Mouse (Mus musculus): Measurements from ENCODE around the gene Cyp4a12a. TPM values are rescaled to one million over a fixed set of nuclear protein-coding genes. Genes with fewer than 3 reads are reported as not detected.
"Not testable (repeated sequence)": the region's sequence is repeated elsewhere in the genome, so short reads cannot be mapped to it uniquely, and the experiment has no call there.

Gene Cyp4a12a
- total RNA-seq (2021), result not detected

GRCm38 (mm10) chr4:115298746-115299145 is at the start of gene Cyp4a12a:
Gene Cyp4a12a, plus strand, starts transcription at chr4:115299046.
- DNase-seq (ENCODE audit: extremely low spot score in 1 of 2, low spot score in 2 of 2); intact Hi-C loops (cut with DNase I): not testable (repeated sequence)

- DNase-seq (ENCODE audit: extremely low spot score in 1 of 2, low spot score in 2 of 2); intact Hi-C loops (cut with DNase I): not testable (repeated sequence)
These were observed 33.9 kb upstream of the Cyp4a12a start for GRCm38 (mm10) chr4:115264687-115265569.

- intact Hi-C loops (cut with DNase I), result not testable (repeated sequence)
These were observed 20.4 kb upstream of the Cyp4a12a start for GRCm38 (mm10) chr4:115278215-115278982.

DNA sequence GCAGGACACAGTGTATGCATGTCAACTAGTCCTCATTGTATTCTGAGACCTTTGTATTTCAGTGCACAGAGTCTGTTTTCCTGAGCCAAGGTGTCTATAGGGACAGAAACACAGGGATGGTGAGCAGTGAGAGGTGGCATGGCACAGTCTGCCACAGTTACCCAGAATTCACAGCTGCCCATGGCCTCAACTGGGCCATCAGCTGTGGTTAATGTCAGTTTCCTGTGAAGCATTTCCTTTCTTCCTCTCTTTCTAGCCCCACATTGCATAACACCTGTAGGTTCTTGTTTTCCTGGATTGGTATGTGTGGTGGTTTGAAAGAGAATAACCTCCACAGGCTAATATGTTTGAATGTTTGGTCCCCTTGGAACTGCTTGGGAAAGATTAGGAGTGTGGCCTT is 18.5 kb upstream of the Cyp4a12a start:
- intact Hi-C loops (cut with DNase I), result no loop called here
- no peak for DNase-seq (ENCODE audit: extremely low spot score in 1 of 2, low spot score in 2 of 2)

More at GRCm38 (mm10) chr4:115278215-115278982, 20.4 kb upstream of the Cyp4a12a start:
- DNase-seq (ENCODE audit: extremely low spot score in 1 of 2, low spot score in 2 of 2), result not testable (repeated sequence)

- DNase-seq (ENCODE audit: extremely low spot score in 1 of 2, low spot score in 2 of 2); intact Hi-C loops (cut with DNase I): not testable (repeated sequence)
These were observed 18.1 kb upstream of the Cyp4a12a start for GRCm38 (mm10) chr4:115280779-115281178.

GRCm38 (mm10) chr4:115281231-115281767 is 17.5 kb upstream of the Cyp4a12a start:
- intact Hi-C loops (cut with DNase I); DNase-seq (ENCODE audit: extremely low spot score in 1 of 2, low spot score in 2 of 2): not testable (repeated sequence)

DNA sequence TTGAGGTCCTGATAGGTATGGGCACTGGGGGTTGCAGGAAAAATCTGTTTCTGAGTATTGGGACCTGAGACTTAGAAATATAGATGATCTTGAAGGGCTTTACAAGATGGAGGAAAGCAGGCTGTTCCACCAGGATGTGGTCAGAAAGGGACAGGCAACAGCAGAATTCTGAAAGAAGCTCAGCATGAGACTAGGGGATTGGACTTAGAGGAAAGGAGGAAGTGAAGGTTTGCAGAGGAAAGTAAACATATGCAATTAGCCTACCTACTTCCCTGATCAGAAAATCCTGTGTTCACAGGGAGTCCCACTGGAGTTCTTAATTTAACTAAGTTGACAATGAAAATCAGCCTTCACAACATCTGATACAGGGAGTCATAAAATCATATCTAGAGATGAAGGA is 26.9 kb downstream of the Cyp4a12a start:
- DNase-seq (ENCODE audit: extremely low spot score in 1 of 2, low spot score in 2 of 2); intact Hi-C loops (cut with DNase I): not testable (repeated sequence)

DNA sequence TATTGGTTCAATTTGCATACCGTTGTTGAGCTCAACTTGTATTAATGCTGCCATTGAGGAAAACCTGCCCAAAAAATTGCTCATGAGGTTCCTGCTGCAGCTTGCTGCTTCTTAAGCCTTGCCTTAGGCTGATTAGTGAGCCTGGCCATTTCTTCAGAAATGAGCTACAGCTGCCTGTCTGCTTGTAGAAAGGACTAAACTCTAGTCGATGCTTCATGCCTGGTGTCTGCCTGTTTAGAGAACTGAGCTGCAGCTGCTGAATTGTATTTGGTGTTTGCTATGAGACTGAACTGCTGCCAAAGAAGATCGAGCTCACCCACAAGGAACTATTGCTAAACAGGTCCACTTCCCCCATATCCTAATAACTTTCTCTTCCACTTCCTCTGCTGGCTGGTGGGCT is 66.8 kb downstream of the Cyp4a12a start:
- DNase-seq (ENCODE audit: extremely low spot score in 1 of 2, low spot score in 2 of 2); intact Hi-C loops (cut with DNase I): not testable (repeated sequence)

DNA sequence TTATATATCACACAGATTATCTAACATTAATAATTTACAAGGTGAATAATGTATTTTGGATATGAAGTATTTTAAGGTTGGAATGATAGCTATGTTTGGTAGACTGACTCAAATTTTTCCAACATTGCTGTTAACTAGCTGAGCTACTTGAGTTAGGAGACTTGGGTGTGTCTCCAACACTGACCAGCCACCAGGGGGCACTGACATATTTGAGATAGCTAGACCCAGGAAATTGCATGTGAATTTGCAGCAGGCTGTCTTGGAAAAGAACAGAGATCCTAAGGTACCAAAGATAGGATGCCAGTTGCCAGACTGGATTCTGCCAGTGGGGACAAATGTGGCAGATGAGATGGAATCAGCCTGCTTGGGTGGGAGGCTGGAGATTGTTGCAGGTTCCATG is 69.2 kb downstream of the Cyp4a12a start:
- intact Hi-C loops (cut with DNase I); DNase-seq (ENCODE audit: extremely low spot score in 1 of 2, low spot score in 2 of 2): not testable (repeated sequence)

Other genes starting within 250 kb of the Cyp4a12a start
- gene Tal1, start 242.6 kb upstream of the Cyp4a12a start, total RNA-seq (2021), result 1 to 10 TPM; 2.0 to 2.6 TPM
- under 1 TPM; 0.58 to 0.59 TPM for gene Pdzk1ip1, start 210.3 kb upstream of the Cyp4a12a start, total RNA-seq (2021)
- 10 to 100 TPM; 18.9 to 20.1 TPM for gene Cyp4x1, start 164.8 kb upstream of the Cyp4a12a start, total RNA-seq (2021)
- gene Cyp4a29, start 57.0 kb upstream of the Cyp4a12a start, total RNA-seq (2021), result not detected
- gene Cyp4a12b, start 112.6 kb downstream of the Cyp4a12a start, total RNA-seq (2021), result not detected
- gene Cyp4a30b, start 153.6 kb downstream of the Cyp4a12a start, total RNA-seq (2021), result not detected
- gene Cyp4a14, start 197.1 kb downstream of the Cyp4a12a start, total RNA-seq (2021), result not detected
- gene Cyp4a10, start 219.2 kb downstream of the Cyp4a12a start, total RNA-seq (2021), result not detected